Mouse (Mus musculus) midbrain, postnatal 0 days (tissue): ENCODE measurements around the gene Edem2. TPM values are rescaled to one million over a fixed set of nuclear protein-coding genes. Genes with fewer than 3 reads are reported as not detected.

Experiments
- ATAC-seq: fragments of 200-750 bp; cut with Nextera tagmentation; 2 replicates; pipeline ENCODE4 v1.8.0; 2017; ENCODE audit warnings: moderate number of reproducible peaks, mild to moderate bottlenecking, moderate TSS enrichment, moderate library complexity; ENCODE audit not compliant: low FRiP score
- DNase-seq: peaks from one replicate; pipeline ENCODE4 v3.0.0-alpha.2; 2015; ENCODE audit warnings: low spot score
- H3K27ac ChIP-seq: fragments of 300-500 bp; sonication (generic); 2 replicates; pipeline ENCODE4 v1.5.1; 2014; ENCODE audit warnings: low read depth, mild to moderate bottlenecking, low read length, mixed read lengths
- H3K27me3 ChIP-seq: fragments of 300-500 bp; sonication (generic); 2 replicates; pipeline ENCODE4 v1.6.1; 2014; ENCODE audit warnings: low read length, control low read depth, mixed read lengths; ENCODE audit not compliant: insufficient read depth
- H3K36me3 ChIP-seq: fragments of 300-500 bp; sonication (generic); 2 replicates; pipeline ENCODE4 v1.6.1; 2014; ENCODE audit warnings: low read length, control low read depth, mixed read lengths; ENCODE audit not compliant: insufficient read depth
- H3K4me1 ChIP-seq: fragments of 300-500 bp; sonication (generic); 2 replicates; pipeline ENCODE4 v1.6.1; 2014; ENCODE audit warnings: mild to moderate bottlenecking, control low read depth, antibody characterized with exemption, low read length, mixed read lengths; ENCODE audit not compliant: insufficient read depth
- H3K4me2 ChIP-seq: fragments of 300-500 bp; sonication (generic); 2 replicates; pipeline ENCODE4 v1.6.1; 2014; ENCODE audit warnings: low read depth, mild to moderate bottlenecking, low read length, mixed read lengths; ENCODE audit not compliant: poor library complexity, severe bottlenecking
- H3K4me3 ChIP-seq: fragments of 300-500 bp; sonication (generic); 2 replicates; pipeline ENCODE4 v1.5.1; 2014; ENCODE audit warnings: low read depth, mild to moderate bottlenecking, low read length, moderate library complexity
- H3K9ac ChIP-seq: fragments of 300-500 bp; sonication (generic); replicated peaks from 2 replicates; pipeline ENCODE4 v1.6.1; 2014; ENCODE audit warnings: mild to moderate bottlenecking, low read length, moderate library complexity, mixed read lengths; ENCODE audit not compliant: poor library complexity, severe bottlenecking
- H3K9me3 ChIP-seq: fragments of 300-500 bp; sonication (generic); 2 replicates; pipeline ENCODE4 v1.6.1; 2016; ENCODE audit warnings: low read length, control low read depth
- CTCF ChIP-seq: IDR thresholded peaks from 2 replicates; pipeline ENCODE4 v1.5.1; 2016; ENCODE audit warnings: antibody characterized with exemption, mild to moderate bottlenecking
- WGBS: fragments of 180-500 bp; shearing (Covaris S2); extraction: QIAGEN DNeasy Blood & Tissue Kit; methylation state at CpG from one replicate; pipeline ENCODE4 v1.1.7; 2014; 5-methylcytosine and 5-hydroxymethylcytosine counted together
- polyA plus RNA-seq: library from polyadenylated mRNA; unstranded; fragments of >200 nt; fragmentation: Nextera tagmentation; extraction: Ambion mirVana; gene quantifications from 2 replicates; pipeline ENCODE4 v1.2.1, GENCODE M21; 2015
- total RNA-seq: library from RNA; depleted of rRNA; stranded (reverse); fragments of >200 nt; gene quantifications from 2 replicates; pipeline ENCODE4 v1.2.3, GENCODE M21; 2014; rRNA removed

Edem2 gene
- total and polyA plus RNA-seq, 2 experiments from 2014 or later, result 33.0 to 41.1 TPM

GRCm38 (mm10) chr2:155655759-155656372, 73.4 kb downstream of the Edem2 start:
- no peak for TF ChIP-seq CTCF
- Histone ChIP-seq H3K27ac (no peak overlapping the region), H3K36me3 (peaks cover 49% of the 10 kb centered on the region), H3K4me3 (no peak overlapping the region), H3K9me3 (no peaks in the 10 kb centered on the region), H3K4me1 (no peaks in the 10 kb centered on the region), H3K4me2 (no peak overlapping the region), H3K27me3 (no peaks in the 10 kb centered on the region), H3K9ac (no peak overlapping the region)
- ATAC-seq, result no peak
- 53% methylated on average over 6 of the region's 6 CpGs for WGBS
- DNase-seq, result no peak

GRCm38 (mm10) chr2:155652618-155653017, 76.7 kb downstream of the Edem2 start:
- Histone ChIP-seq H3K9ac (no peak overlapping the region), H3K4me1 (no peaks in the 10 kb centered on the region), H3K27ac (no peak overlapping the region), H3K4me3 (no peak overlapping the region), H3K36me3 (peaks cover 49% of the 10 kb centered on the region), H3K4me2 (no peak overlapping the region), H3K9me3 (no peaks in the 10 kb centered on the region), H3K27me3 (no peaks in the 10 kb centered on the region)
- no peak for ATAC-seq
- 97% methylated on average over 5 of the region's 5 CpGs for WGBS
- no peak for DNase-seq
- TF ChIP-seq CTCF, result no peak

Other genes with a start within 250 kb of the Edem2 start
- 25.3 and 38.0 TPM in 2 replicates for gene Acss2, start 211.5 kb downstream of the Edem2 start, total RNA-seq
- gene Acss2, start 211.5 kb downstream of the Edem2 start, polyA plus RNA-seq, result 18.6 and 19.4 TPM in 2 replicates
- 167 and 203 TPM in 2 replicates for gene Ggt7, start 211.2 kb downstream of the Edem2 start, total RNA-seq
- gene Ggt7, start 211.2 kb downstream of the Edem2 start, polyA plus RNA-seq, result 110 and 112 TPM in 2 replicates
- gene Gss, start 136.7 kb downstream of the Edem2 start, total RNA-seq, result 9.2 and 12.9 TPM in 2 replicates
- gene Gss, start 136.7 kb downstream of the Edem2 start, polyA plus RNA-seq, result 11.6 and 12.1 TPM in 2 replicates
- gene Myh7b, start 118.3 kb downstream of the Edem2 start, total RNA-seq, result 0.14 and 0.38 TPM in 2 replicates
- 1.5 and 3.4 TPM in 2 replicates for gene Myh7b, start 118.3 kb downstream of the Edem2 start, polyA plus RNA-seq
- 148 and 155 TPM in 2 replicates for gene Trpc4ap, start 37.1 kb downstream of the Edem2 start, total RNA-seq
- gene Trpc4ap, start 37.1 kb downstream of the Edem2 start, polyA plus RNA-seq, result 121 and 122 TPM in 2 replicates
- not detected in 2 replicates for gene Gm17581, start 6.4 kb upstream of the Edem2 start, total RNA-seq
- gene Gm17581, start 6.4 kb upstream of the Edem2 start, polyA plus RNA-seq, result not detected in 2 replicates
- gene Procr, start 21.6 kb upstream of the Edem2 start, total RNA-seq, result 1.5 TPM in 2 replicates
- 2.5 and 2.9 TPM in 2 replicates for gene Procr, start 21.6 kb upstream of the Edem2 start, polyA plus RNA-seq
- gene Mmp24, start 45.9 kb upstream of the Edem2 start, total RNA-seq, result 149 and 178 TPM in 2 replicates
- 12.3 and 14.1 TPM in 2 replicates for gene Mmp24, start 45.9 kb upstream of the Edem2 start, polyA plus RNA-seq
- gene BC029722, start 90.0 kb upstream of the Edem2 start, total RNA-seq, result 35.2 TPM in 2 replicates
- 56.6 and 61.0 TPM in 2 replicates for gene BC029722, start 90.0 kb upstream of the Edem2 start, polyA plus RNA-seq
- gene Eif6, start 97.5 kb upstream of the Edem2 start, total RNA-seq, result 80.7 and 85.4 TPM in 2 replicates
- 130 and 143 TPM in 2 replicates for gene Eif6, start 97.5 kb upstream of the Edem2 start, polyA plus RNA-seq
- gene Fam83c, start 105.4 kb upstream of the Edem2 start, total RNA-seq, result not detected in 2 replicates
- 0.07 TPM in 1 of 2 replicates, not detected in the other for gene Fam83c, start 105.4 kb upstream of the Edem2 start, polyA plus RNA-seq
- 44.6 and 48.2 TPM in 2 replicates for gene Uqcc1, start 200.8 kb upstream of the Edem2 start, total RNA-seq
- gene Uqcc1, start 200.8 kb upstream of the Edem2 start, polyA plus RNA-seq, result 55.0 and 58.9 TPM in 2 replicates
- gene Gm15557, start 211.3 kb upstream of the Edem2 start, total RNA-seq, result not detected in 2 replicates
- gene Gm15557, start 211.3 kb upstream of the Edem2 start, polyA plus RNA-seq, result not detected in 2 replicates
- 1.5 and 2.0 TPM in 2 replicates for gene Gdf5, start 215.9 kb upstream of the Edem2 start, total RNA-seq
- 0.69 and 1.2 TPM in 2 replicates for gene Gdf5, start 215.9 kb upstream of the Edem2 start, polyA plus RNA-seq
- 14.1 and 19.2 TPM in 2 replicates for gene Cep250, start 227.0 kb upstream of the Edem2 start, total RNA-seq
- 8.7 and 10.1 TPM in 2 replicates for gene Cep250, start 227.0 kb upstream of the Edem2 start, polyA plus RNA-seq